Comparison of ENCODE assay signal across 18 mouse cellular contexts in genomic region chr19:40446525-40446924, GRCm38 (mm10).
"Had no signal": no experiment of that assay in that cellular context is flagged by ENCODE, and none has a peak within 500 bp of the region (broad histone marks: within the 10 kb centered on the region; RNA-seq: fewer than 3 reads in every experiment).

No protein-coding gene starts in this region.

- DNase-seq: liver, embryonic 13.5 days; liver, postnatal 0 days; lung, adult 2 months; lung, postnatal 14 days; lung, postnatal 36 days; right cerebral cortex, postnatal 25 days; thymus, adult 2 months; thymus, postnatal 14 days; thymus, postnatal 36 days had no signal

- H3K27ac ChIP-seq: liver, embryonic 13.5 days; liver, embryonic 15.5 days; lung, embryonic 15.5 days; macrophage; midbrain, embryonic 13.5 days; midbrain, embryonic 15.5 days; neural tube, embryonic 12.5 days; stomach, embryonic 15.5 days; stomach, postnatal 0 days had no signal

- H3K4me1 ChIP-seq: lung, embryonic 15.5 days; midbrain, embryonic 13.5 days; midbrain, embryonic 15.5 days; neural tube, embryonic 12.5 days; stomach, embryonic 15.5 days had no signal

- H3K4me3 ChIP-seq: liver, embryonic 13.5 days; liver, embryonic 15.5 days; lung, embryonic 15.5 days; megakaryocyte, embryonic 14.5 days; midbrain, embryonic 13.5 days; midbrain, embryonic 15.5 days; neural tube, embryonic 12.5 days; stomach, embryonic 15.5 days had no signal
